Mouse (Mus musculus): Measurements from ENCODE around the gene Srsf10. TPM values are rescaled to one million over a fixed set of nuclear protein-coding genes. Genes with fewer than 3 reads are reported as not detected.
A peak's percentile ranks its signal among the peaks of the same experiment; 100 is the strongest.

Gene Srsf10
- polyA plus RNA-seq, 1 experiment = 28.6 TPM

- Histone ChIP-seq H3K4me3 (replicated peaks) (no peak overlapping the region), H3K4me1 (ENCODE audit: control insufficient read depth) (peaks cover 21% of the 10 kb centered on the region), H3K9me3 (ENCODE audit: control insufficient read depth, low read length) (no peaks in the 10 kb centered on the region), H3K27me3 (ENCODE audit: control insufficient read depth) (no peaks in the 10 kb centered on the region), H3K36me3 (ENCODE audit: control insufficient read depth) (no peaks in the 10 kb centered on the region)
- TF ChIP-seq TAL1 (IDR thresholded peaks at IDR 0.05; ENCODE audit: low read length) (no peak), GATA1 (IDR thresholded peaks at IDR 0.05; ENCODE audit: low read length) (no peak)
Measured at GRCm38 (mm10) chr4:135888448-135889057, 33.0 kb downstream of the Srsf10 start.

DNA sequence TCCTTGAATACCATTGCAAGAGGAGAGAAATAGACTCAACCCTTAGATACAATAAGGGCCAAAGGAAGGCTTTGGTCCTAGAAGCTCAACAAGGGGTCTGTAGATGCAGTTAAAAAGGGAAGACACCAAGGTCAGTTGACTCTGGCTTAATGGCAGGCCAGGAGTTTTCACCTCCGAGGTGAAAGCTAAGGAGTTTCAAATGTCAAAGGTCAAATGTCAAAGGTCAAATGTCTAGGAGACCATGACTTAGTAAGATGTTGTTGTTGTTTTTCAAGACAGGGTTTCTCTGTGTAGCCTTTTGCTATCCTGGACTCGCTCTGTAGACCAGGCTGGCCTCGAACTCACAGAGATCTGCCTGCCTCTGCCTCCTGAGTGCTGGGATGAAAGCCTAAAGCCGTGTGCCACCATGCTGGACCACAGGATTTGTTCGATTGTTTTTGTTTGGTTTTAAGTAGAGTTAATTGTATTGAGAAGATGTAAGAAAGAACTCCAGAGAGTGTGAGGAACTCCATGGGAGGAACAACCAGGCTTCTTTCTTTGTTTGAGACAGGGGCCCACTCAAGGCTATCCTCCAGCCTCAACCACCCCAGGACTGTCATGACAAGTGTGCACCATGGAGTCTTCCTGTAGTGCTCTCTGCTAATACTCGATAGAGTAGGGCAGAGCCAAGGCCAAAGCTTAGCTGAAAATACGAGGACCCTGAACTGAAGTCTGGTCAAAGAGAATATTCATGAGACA, 33.8 kb downstream of the Srsf10 start:
- Histone ChIP-seq H3K4me1 (ENCODE audit: control insufficient read depth) (peaks cover 22% of the 10 kb centered on the region), H3K36me3 (ENCODE audit: control insufficient read depth) (no peaks in the 10 kb centered on the region), H3K4me3 (replicated peaks) (no peak overlapping the region), H3K27me3 (ENCODE audit: control insufficient read depth) (no peaks in the 10 kb centered on the region), H3K9me3 (ENCODE audit: control insufficient read depth, low read length) (no peaks in the 10 kb centered on the region)
- TF ChIP-seq TAL1 (IDR thresholded peaks at IDR 0.05; ENCODE audit: low read length) = no peak
- TF ChIP-seq GATA1 (IDR thresholded peaks at IDR 0.05; ENCODE audit: low read length) = no peak

GRCm38 (mm10) chr4:135889884-135890283, 34.3 kb downstream of the Srsf10 start:
- Histone ChIP-seq H3K36me3 (ENCODE audit: control insufficient read depth) (no peaks in the 10 kb centered on the region), H3K9me3 (ENCODE audit: control insufficient read depth, low read length) (no peaks in the 10 kb centered on the region), H3K4me3 (replicated peaks) (no peak overlapping the region), H3K27me3 (ENCODE audit: control insufficient read depth) (no peaks in the 10 kb centered on the region), H3K4me1 (ENCODE audit: control insufficient read depth) (peaks cover 27% of the 10 kb centered on the region)
- TF ChIP-seq GATA1 (IDR thresholded peaks at IDR 0.05; ENCODE audit: low read length) = no peak
- no peak for TF ChIP-seq TAL1 (IDR thresholded peaks at IDR 0.05; ENCODE audit: low read length)

DNA sequence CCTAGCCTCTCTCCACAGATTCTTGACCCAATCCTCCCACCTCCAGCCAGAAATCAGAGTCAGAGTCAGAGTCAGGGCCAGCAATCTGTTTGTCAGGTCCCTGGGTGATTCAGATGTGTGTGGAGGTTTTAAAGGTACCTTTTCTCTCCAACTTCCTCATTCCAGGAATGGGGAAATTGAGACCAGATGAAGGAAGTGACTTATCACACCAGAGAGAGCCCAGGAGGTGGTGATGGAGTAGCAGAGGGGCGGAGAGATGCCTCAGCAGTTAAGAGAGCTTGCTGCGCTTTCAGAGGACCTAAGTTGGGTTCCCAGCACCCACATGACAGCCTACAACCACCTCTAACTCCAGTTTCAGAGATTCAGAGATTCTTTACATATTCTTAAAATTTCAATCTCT, 36.0 kb downstream of the Srsf10 start:
- no peak for TF ChIP-seq GATA1 (IDR thresholded peaks at IDR 0.05; ENCODE audit: low read length)
- no peak for TF ChIP-seq TAL1 (IDR thresholded peaks at IDR 0.05; ENCODE audit: low read length)
- H3K4me1 ChIP-seq (ENCODE audit: control insufficient read depth) = peaks cover 44% of the 10 kb centered on the region

DNA sequence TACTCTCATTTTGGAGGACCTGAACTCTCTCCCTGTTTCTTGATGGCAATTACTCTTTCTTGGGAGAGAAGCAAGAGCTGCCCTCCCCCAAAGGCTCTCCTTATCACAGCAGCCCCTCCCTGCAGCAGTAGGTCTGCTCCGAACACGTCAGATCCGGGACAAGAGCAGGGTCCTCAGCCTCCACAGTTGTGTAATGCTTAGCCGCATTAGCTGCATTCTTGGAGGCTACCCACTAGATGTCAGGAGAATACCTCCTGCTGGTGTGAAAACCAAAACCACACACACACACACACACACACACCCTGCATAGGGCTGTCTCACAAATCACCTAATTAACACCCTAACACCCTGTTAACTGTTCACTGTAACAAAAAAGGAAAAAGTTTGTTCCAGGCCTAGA, 37.3 kb downstream of the Srsf10 start:
- Histone ChIP-seq H3K27me3 (ENCODE audit: control insufficient read depth) (no peaks in the 10 kb centered on the region), H3K4me1 (ENCODE audit: control insufficient read depth) (peaks cover 57% of the 10 kb centered on the region)

More for the DNA sequence above, 36.0 kb downstream of the Srsf10 start:
- Histone ChIP-seq H3K27me3 (ENCODE audit: control insufficient read depth) (no peaks in the 10 kb centered on the region), H3K9me3 (ENCODE audit: control insufficient read depth, low read length) (no peaks in the 10 kb centered on the region), H3K4me3 (replicated peaks) (no peak overlapping the region), H3K36me3 (ENCODE audit: control insufficient read depth) (no peaks in the 10 kb centered on the region)

GRCm38 (mm10) chr4:135895071-135895571, 39.6 kb downstream of the Srsf10 start, which contains the start of gene Cnr2:
Gene Cnr2, plus strand, starts transcription at chr4:135895394.
- TF ChIP-seq TAL1 (IDR thresholded peaks at IDR 0.05; ENCODE audit: low read length) (no peak), GATA1 (IDR thresholded peaks at IDR 0.05; ENCODE audit: low read length) (no peak)
- no peaks in the 10 kb centered on the region for H3K27me3 ChIP-seq (ENCODE audit: control insufficient read depth)
- H3K36me3 ChIP-seq (ENCODE audit: control insufficient read depth) = no peaks in the 10 kb centered on the region
- H3K4me1 ChIP-seq (ENCODE audit: control insufficient read depth) = peaks cover 67% of the 10 kb centered on the region
- H3K9me3 ChIP-seq (ENCODE audit: control insufficient read depth, low read length) = no peaks in the 10 kb centered on the region
- H3K4me3 ChIP-seq (replicated peaks) = peak within 1 kb of the TSS; percentile 27

More for the DNA sequence above, 37.3 kb downstream of the Srsf10 start:
- TF ChIP-seq GATA1 (IDR thresholded peaks at IDR 0.05; ENCODE audit: low read length) (no peak), TAL1 (IDR thresholded peaks at IDR 0.05; ENCODE audit: low read length) (no peak)
- Histone ChIP-seq H3K4me3 (replicated peaks) (no peak overlapping the region), H3K9me3 (ENCODE audit: control insufficient read depth, low read length) (no peaks in the 10 kb centered on the region), H3K36me3 (ENCODE audit: control insufficient read depth) (no peaks in the 10 kb centered on the region)

DNA sequence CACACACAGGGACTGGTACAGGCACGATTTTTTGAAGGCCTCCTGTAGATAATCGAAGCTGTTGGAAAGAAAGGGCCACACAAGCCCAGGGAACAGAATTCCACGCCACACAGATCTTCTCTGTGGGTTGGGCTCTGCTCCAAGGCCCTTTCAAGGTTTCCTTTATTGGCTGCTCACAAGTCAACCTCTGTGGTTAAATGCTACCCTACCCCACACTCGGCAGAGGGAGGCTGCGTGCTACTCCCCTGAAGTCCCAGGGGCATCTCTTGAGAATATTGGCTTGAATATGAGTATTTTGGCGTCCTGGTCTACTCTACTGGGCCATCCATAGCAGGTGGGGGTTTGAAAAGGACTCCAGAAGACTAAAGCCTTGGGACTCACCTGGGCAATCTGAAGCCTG, 40.6 kb downstream of the Srsf10 start:
- no peaks in the 10 kb centered on the region for H3K36me3 ChIP-seq (ENCODE audit: control insufficient read depth)
- peaks cover 67% of the 10 kb centered on the region for H3K4me1 ChIP-seq (ENCODE audit: control insufficient read depth)
- H3K9me3 ChIP-seq (ENCODE audit: control insufficient read depth, low read length) = no peaks in the 10 kb centered on the region
- no peaks in the 10 kb centered on the region for H3K27me3 ChIP-seq (ENCODE audit: control insufficient read depth)
- peak overlapping the region; percentile 27 for H3K4me3 ChIP-seq (replicated peaks)
- TF ChIP-seq TAL1 (IDR thresholded peaks at IDR 0.05; ENCODE audit: low read length) (no peak), GATA1 (IDR thresholded peaks at IDR 0.05; ENCODE audit: low read length) (no peak)

- Histone ChIP-seq H3K9me3 (ENCODE audit: control insufficient read depth, low read length) (no peaks in the 10 kb centered on the region), H3K36me3 (ENCODE audit: control insufficient read depth) (no peaks in the 10 kb centered on the region), H3K27me3 (ENCODE audit: control insufficient read depth) (no peaks in the 10 kb centered on the region), H3K4me1 (ENCODE audit: control insufficient read depth) (peaks cover 57% of the 10 kb centered on the region), H3K4me3 (replicated peaks) (peak overlapping the region; percentile 41)
- no peak for TF ChIP-seq TAL1 (IDR thresholded peaks at IDR 0.05; ENCODE audit: low read length)
- no peak for TF ChIP-seq GATA1 (IDR thresholded peaks at IDR 0.05; ENCODE audit: low read length)
Measured at GRCm38 (mm10) chr4:135898380-135899049, 43.0 kb downstream of the Srsf10 start.

- Histone ChIP-seq H3K9me3 (ENCODE audit: control insufficient read depth, low read length) (no peaks in the 10 kb centered on the region), H3K4me1 (ENCODE audit: control insufficient read depth) (peaks cover 59% of the 10 kb centered on the region), H3K4me3 (replicated peaks) (no peak overlapping the region), H3K27me3 (ENCODE audit: control insufficient read depth) (no peaks in the 10 kb centered on the region), H3K36me3 (ENCODE audit: control insufficient read depth) (no peaks in the 10 kb centered on the region)
- no peak for TF ChIP-seq TAL1 (IDR thresholded peaks at IDR 0.05; ENCODE audit: low read length)
- no peak for TF ChIP-seq GATA1 (IDR thresholded peaks at IDR 0.05; ENCODE audit: low read length)
Measured at GRCm38 (mm10) chr4:135899050-135899448, 43.5 kb downstream of the Srsf10 start.
